8 mouse cellular contexts compared by ENCODE assay signal in genomic region chr2:131059377-131059776, GRCm38 (mm10). TPM values are rescaled to one million over a fixed set of nuclear protein-coding genes. Genes with fewer than 3 reads are reported as not detected.
DNase-seq lines count a peak whose midpoint lies in the region; ATAC-seq and TF ChIP-seq lines count a peak whose summit lies in the region.
"Had no signal": no experiment of that assay in that cellular context is flagged by ENCODE, and none has a peak within 500 bp of the region (broad histone marks: within the 10 kb centered on the region; RNA-seq: fewer than 3 reads in every experiment).

No protein-coding gene starts in this region.

- H3K27ac ChIP-seq in embryonic facial prominence, embryonic 15.5 days (replicated peaks) = peak overlapping the region; percentile 86
- no peak overlapping the region for H3K27ac ChIP-seq in kidney, adult 2 months (ENCODE audit: insufficient read depth, low read depth, low read length)
- no peak overlapping the region for H3K27ac ChIP-seq in intestine, embryonic 16.5 days (ENCODE audit: low read length)
- no peak overlapping the region for H3K27ac ChIP-seq in midbrain, embryonic 13.5 days
- H3K27ac ChIP-seq: neural tube, embryonic 13.5 days had no signal

- H3K27me3 ChIP-seq in embryonic facial prominence, embryonic 15.5 days = peaks cover 22% of the 10 kb centered on the region
- no peaks in the 10 kb centered on the region for H3K27me3 ChIP-seq in kidney, adult 2 months (replicated peaks; ENCODE audit: control insufficient read depth, insufficient read depth, low read length)
- H3K27me3 ChIP-seq in intestine, embryonic 16.5 days (replicated peaks; ENCODE audit: control insufficient read depth, insufficient read depth, low read length) = peaks cover 26% of the 10 kb centered on the region
- H3K27me3 ChIP-seq in midbrain, embryonic 13.5 days = peaks cover 64% of the 10 kb centered on the region

- no peak for ATAC-seq in embryonic facial prominence, embryonic 15.5 days (ENCODE audit: insufficient number of reproducible peaks, low FRiP score, low TSS enrichment, low read depth)
- no peak for ATAC-seq in intestine, embryonic 16.5 days
- ATAC-seq in midbrain, embryonic 13.5 days = no peak

- 0 out of 2 replicates have a peak, but pooled peaks cover 7% of the 10 kb centered on the region for H3K36me3 ChIP-seq in embryonic facial prominence, embryonic 15.5 days
- no peaks in the 10 kb centered on the region for H3K36me3 ChIP-seq in kidney, adult 2 months (ENCODE audit: control insufficient read depth, insufficient read depth, low read length)
- H3K36me3 ChIP-seq in intestine, embryonic 16.5 days (ENCODE audit: control insufficient read depth, insufficient read depth, low read length) = no peaks in the 10 kb centered on the region
- no peaks in the 10 kb centered on the region for H3K36me3 ChIP-seq in midbrain, embryonic 13.5 days
- H3K36me3 ChIP-seq: neural tube, embryonic 13.5 days had no signal

- DNase-seq in adrenal gland, postnatal 10 days = peak; percentile 78
- peak; percentile 70 for DNase-seq in kidney, adult 2 months
- peak; percentile 84 for DNase-seq in lung, postnatal 36 days
- DNase-seq in cerebellum, postnatal 4 days (ENCODE audit: low spot score in 2 of 2) = no peak

- no peak for TF ChIP-seq POLR2A in kidney, adult 2 months (IDR thresholded peaks at IDR 0.05; ENCODE audit: low read depth, low read length)

- H3K9ac ChIP-seq in embryonic facial prominence, embryonic 15.5 days = no peak overlapping the region
- H3K9ac ChIP-seq in intestine, embryonic 16.5 days (ENCODE audit: low read depth, low read length) = no peak overlapping the region
- H3K9ac ChIP-seq in midbrain, embryonic 13.5 days (replicated peaks) = no peak overlapping the region
- H3K9ac ChIP-seq: neural tube, embryonic 13.5 days had no signal

- H3K4me2 ChIP-seq in embryonic facial prominence, embryonic 15.5 days (replicated peaks) = no peak overlapping the region
- no peak overlapping the region for H3K4me2 ChIP-seq in intestine, embryonic 16.5 days (ENCODE audit: low read depth, low read length)
- no peak overlapping the region for H3K4me2 ChIP-seq in midbrain, embryonic 13.5 days (replicated peaks)
- H3K4me2 ChIP-seq: neural tube, embryonic 13.5 days had no signal

- H3K9me3 ChIP-seq in embryonic facial prominence, embryonic 15.5 days (replicated peaks) = no peaks in the 10 kb centered on the region
- H3K9me3 ChIP-seq in intestine, embryonic 16.5 days (ENCODE audit: control insufficient read depth, low read length) = no peaks in the 10 kb centered on the region
- no peaks in the 10 kb centered on the region for H3K9me3 ChIP-seq in midbrain, embryonic 13.5 days
- H3K9me3 ChIP-seq: neural tube, embryonic 13.5 days had no signal

- no peak overlapping the region for H3K4me3 ChIP-seq in embryonic facial prominence, embryonic 15.5 days (replicated peaks)
- no peak overlapping the region for H3K4me3 ChIP-seq in kidney, adult 2 months (ENCODE audit: insufficient read depth, low read depth, low read length)
- H3K4me3 ChIP-seq in intestine, embryonic 16.5 days (ENCODE audit: low read length) = no peak overlapping the region
- H3K4me3 ChIP-seq in midbrain, embryonic 13.5 days (replicated peaks) = no peak overlapping the region
- H3K4me3 ChIP-seq: neural tube, embryonic 13.5 days had no signal

- peaks cover 69% of the 10 kb centered on the region for H3K4me1 ChIP-seq in embryonic facial prominence, embryonic 15.5 days
- no peaks in the 10 kb centered on the region for H3K4me1 ChIP-seq in kidney, adult 2 months (ENCODE audit: control insufficient read depth, insufficient read depth, low read length)
- H3K4me1 ChIP-seq in intestine, embryonic 16.5 days (ENCODE audit: control insufficient read depth, insufficient read depth, low read length) = peaks cover 22% of the 10 kb centered on the region
- peaks cover 20% of the 10 kb centered on the region for H3K4me1 ChIP-seq in midbrain, embryonic 13.5 days (replicated peaks)

- WGBS in embryonic facial prominence, embryonic 15.5 days = 30% methylated on average over 1 of the region's 1 CpGs
- 0% methylated on average over 1 of the region's 1 CpGs for WGBS in kidney, adult 2 months
- 38% methylated on average over 1 of the region's 1 CpGs for WGBS in intestine, embryonic 16.5 days
- WGBS in midbrain, embryonic 13.5 days = 71% methylated on average over 1 of the region's 1 CpGs

- TF ChIP-seq CTCF in kidney, adult 2 months (conservative IDR thresholded peaks at IDR 0.05; ENCODE audit: insufficient read depth, insufficient read length, low read depth, low read length) = no peak

RNA-seq across cellular contexts. Expression of gene Adam33, which starts 4.2 kb away (rescaled TPM):
- total RNA-seq in adrenal gland, postnatal 10 days (2021) = 1 to 10 TPM; 2.4 to 3.9 TPM
- 75.8 and 79.0 TPM in 2 replicates for polyA plus RNA-seq in embryonic facial prominence, embryonic 15.5 days (2015; fragmentation: Nextera tagmentation; extraction: Ambion mirVana)
- polyA plus RNA-seq in kidney, adult 2 months (2012; rRNA removed) = 3.3 and 4.1 TPM in 2 replicates
- 5.3 TPM in 2 replicates for polyA plus RNA-seq in intestine, embryonic 16.5 days (2015; fragmentation: Nextera tagmentation; extraction: Ambion mirVana)
- 0.38 and 0.81 TPM in 2 replicates for polyA plus RNA-seq in midbrain, embryonic 13.5 days (2015; fragmentation: Nextera tagmentation; extraction: Ambion mirVana)

RNA-seq across cellular contexts. Expression of gene Gfra4, which starts 16.5 kb away (rescaled TPM):
- total RNA-seq in adrenal gland, postnatal 10 days (2021) = 10 to 100 TPM in 1 of 2 experiments, 1 to 10 TPM in 1; 8.5 to 15.1 TPM
- 42.6 and 44.0 TPM in 2 replicates for polyA plus RNA-seq in embryonic facial prominence, embryonic 15.5 days (2015; fragmentation: Nextera tagmentation; extraction: Ambion mirVana)
- polyA plus RNA-seq in kidney, adult 2 months (2012; rRNA removed) = 7.1 and 7.2 TPM in 2 replicates
- polyA plus RNA-seq in intestine, embryonic 16.5 days (2015; fragmentation: Nextera tagmentation; extraction: Ambion mirVana) = 6.9 and 8.6 TPM in 2 replicates
- polyA plus RNA-seq in midbrain, embryonic 13.5 days (2015; fragmentation: Nextera tagmentation; extraction: Ambion mirVana) = 14.1 and 15.2 TPM in 2 replicates

RNA-seq across cellular contexts. Expression of gene Siglec1, which starts 27.2 kb away (rescaled TPM):
- 1 to 10 TPM; 3.8 to 3.9 TPM for total RNA-seq in adrenal gland, postnatal 10 days (2021)
- polyA plus RNA-seq in embryonic facial prominence, embryonic 15.5 days (2015; fragmentation: Nextera tagmentation; extraction: Ambion mirVana) = 0.68 TPM in 2 replicates
- polyA plus RNA-seq in kidney, adult 2 months (2012; rRNA removed) = 1.5 and 7.5 TPM in 2 replicates
- 0.29 and 0.37 TPM in 2 replicates for polyA plus RNA-seq in intestine, embryonic 16.5 days (2015; fragmentation: Nextera tagmentation; extraction: Ambion mirVana)
- polyA plus RNA-seq in midbrain, embryonic 13.5 days (2015; fragmentation: Nextera tagmentation; extraction: Ambion mirVana) = 0.06 and 0.17 TPM in 2 replicates

Comparison
In these comparisons a context has a peak if more than half of its experiments do, and no peak if none do; other contexts are left out.
1. DNase-seq: peak in adrenal gland, postnatal 10 days (single experiment), kidney, adult 2 months (single experiment) and lung, postnatal 36 days (single experiment); none in cerebellum, postnatal 4 days (0 of 2).
2. RNA of gene Adam33, which starts 4.2 kb away (polyA plus RNA-seq): 75.8 to 79.0 TPM in embryonic facial prominence, embryonic 15.5 days; 5.3 TPM in intestine, embryonic 16.5 days, 3.3 to 4.1 TPM in kidney, adult 2 months and 0.38 to 0.81 TPM in midbrain, embryonic 13.5 days; every median in the first group is over 10 times any median in the second.